16 mouse cellular contexts compared by ENCODE assay signal in the genomic region with DNA sequence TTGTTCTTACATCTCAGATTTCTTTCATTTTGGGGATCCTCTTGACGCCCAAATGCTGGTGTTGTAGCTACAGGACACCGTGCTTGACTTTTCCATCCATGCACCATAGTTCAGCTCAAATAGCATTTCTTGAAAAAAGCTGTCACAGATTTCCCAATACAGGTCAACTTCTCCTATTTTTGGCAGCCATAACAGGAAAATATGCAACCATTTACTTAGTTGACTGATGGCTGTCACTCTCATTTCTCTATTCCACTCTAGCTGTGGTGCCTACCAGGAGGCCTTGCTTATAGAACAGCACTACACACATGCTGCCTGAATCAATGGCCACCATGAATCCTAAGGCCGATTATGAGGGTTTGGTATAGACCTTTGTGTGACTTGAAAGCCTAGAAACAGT.
"Had no signal": no experiment of that assay in that cellular context is flagged by ENCODE, and none has a peak within 500 bp of the region (broad histone marks: within the 10 kb centered on the region; RNA-seq: fewer than 3 reads in every experiment).

No protein-coding gene starts in this region.

- DNase-seq: kidney, adult 18-20 months; kidney, postnatal 10 days; lung, adult 2 months; lung, postnatal 10 days; right cerebral cortex, postnatal 4 days; spleen, adult 18-20 months; thymus, adult 2 months; thymus, postnatal 25 days had no signal

- H3K27ac ChIP-seq: intestine, embryonic 15.5 days; left cerebral cortex, adult 2 months; limb, embryonic 10.5 days; liver, embryonic 14.5 days; midbrain, embryonic 12.5 days; neural tube, embryonic 15.5 days had no signal

- H3K36me3 ChIP-seq: intestine, embryonic 15.5 days; limb, embryonic 10.5 days; midbrain, embryonic 12.5 days; neural tube, embryonic 15.5 days had no signal

- ATAC-seq: intestine, embryonic 15.5 days had no signal

- H3K9ac ChIP-seq: intestine, embryonic 15.5 days; liver, embryonic 14.5 days; midbrain, embryonic 12.5 days; neural tube, embryonic 15.5 days had no signal

- H3K4me3 ChIP-seq: intestine, embryonic 15.5 days; left cerebral cortex, adult 2 months; limb, embryonic 10.5 days; megakaryocyte, embryonic 14.5 days; midbrain, embryonic 12.5 days; myocyte; neural tube, embryonic 15.5 days had no signal

- H3K9me3 ChIP-seq: intestine, embryonic 15.5 days; limb, embryonic 10.5 days; midbrain, embryonic 12.5 days; neural tube, embryonic 15.5 days had no signal

- H3K27me3 ChIP-seq: intestine, embryonic 15.5 days; megakaryocyte, embryonic 14.5 days; midbrain, embryonic 12.5 days; neural tube, embryonic 15.5 days had no signal

- H3K4me1 ChIP-seq: intestine, embryonic 15.5 days; megakaryocyte, embryonic 14.5 days had no signal

- H3K4me2 ChIP-seq: intestine, embryonic 15.5 days; midbrain, embryonic 12.5 days; neural tube, embryonic 15.5 days had no signal
